Mouse (Mus musculus) forebrain, postnatal 0 days (tissue): ENCODE measurements around the gene Caskin1. TPM values are rescaled to one million over a fixed set of nuclear protein-coding genes. Genes with fewer than 3 reads are reported as not detected.

Experiments
- ATAC-seq: fragments of 200-750 bp; cut with Nextera tagmentation; 2 replicates; pipeline ENCODE4 v1.8.0; 2017; ENCODE audit warnings: mild to moderate bottlenecking, moderate library complexity
- DNase-seq: peaks from one replicate; pipeline ENCODE4 v3.0.0-alpha.2; 2015
- H3K27ac ChIP-seq: fragments of 300-500 bp; sonication (generic); 2 replicates; pipeline ENCODE4 v1.5.1; 2014; ENCODE audit warnings: low read depth, mild to moderate bottlenecking, antibody characterized with exemption, low read length, moderate library complexity, mixed read lengths
- H3K27me3 ChIP-seq: fragments of 300-500 bp; sonication (generic); 2 replicates; pipeline ENCODE4 v1.6.1; 2014; ENCODE audit warnings: mild to moderate bottlenecking, low read length, mixed read lengths; ENCODE audit not compliant: insufficient read depth
- H3K36me3 ChIP-seq: fragments of 300-500 bp; sonication (generic); 2 replicates; pipeline ENCODE4 v1.6.1; 2014; ENCODE audit warnings: mild to moderate bottlenecking, moderate library complexity; ENCODE audit not compliant: insufficient read depth
- H3K4me1 ChIP-seq: fragments of 300-500 bp; sonication (generic); 2 replicates; pipeline ENCODE4 v1.6.1; 2014; ENCODE audit warnings: antibody characterized with exemption; ENCODE audit not compliant: insufficient read depth
- H3K4me2 ChIP-seq: fragments of 300-500 bp; sonication (generic); 2 replicates; pipeline ENCODE4 v1.6.1; 2014; ENCODE audit warnings: low read depth, mild to moderate bottlenecking, moderate library complexity
- H3K4me3 ChIP-seq: fragments of 300-500 bp; sonication (generic); 2 replicates; pipeline ENCODE4 v1.5.1; 2014; ENCODE audit warnings: low read depth, low read length, mixed read lengths
- H3K9ac ChIP-seq: fragments of 300-500 bp; sonication (generic); 2 replicates; pipeline ENCODE4 v1.6.1; 2014; ENCODE audit warnings: mild to moderate bottlenecking
- H3K9me3 ChIP-seq: fragments of 300-500 bp; sonication (generic); 2 replicates; pipeline ENCODE4 v1.6.1; 2016; ENCODE audit warnings: low read length
- CTCF ChIP-seq: sonication (generic); IDR thresholded peaks from 2 replicates; pipeline ENCODE4 v1.5.1; 2016; ENCODE audit warnings: antibody characterized with exemption, control low read depth, low read depth
- WGBS: fragments of 180-500 bp; shearing (Covaris S2); extraction: QIAGEN DNeasy Blood & Tissue Kit; methylation state at CpG from one replicate; pipeline ENCODE4 v1.1.7; 2014; 5-methylcytosine and 5-hydroxymethylcytosine counted together
- polyA plus RNA-seq: library from polyadenylated mRNA; unstranded; fragments of >200 nt; fragmentation: Nextera tagmentation; extraction: Ambion mirVana; gene quantifications from 2 replicates; pipeline ENCODE4 v1.2.1, GENCODE M21; 2015
- total RNA-seq: library from RNA; depleted of rRNA; stranded (reverse); fragments of >200 nt; gene quantifications from 2 replicates; pipeline ENCODE4 v1.2.3, GENCODE M21; 2014; rRNA removed

Gene Caskin1
- total and polyA plus RNA-seq, 2 experiments from 2014 or later, result 25.3 to 113 TPM

- Histone ChIP-seq H3K27ac (no peak overlapping the region), H3K36me3 (no peaks in the 10 kb centered on the region)
These were observed 68.7 kb downstream of the Caskin1 start for GRCm38 (mm10) chr17:24557091-24557490.

More at GRCm38 (mm10) chr17:24557091-24557490, 68.7 kb downstream of the Caskin1 start:
- DNase-seq, result no peak
- no peaks in the 10 kb centered on the region for H3K9me3 ChIP-seq
- no peak overlapping the region for H3K4me2 ChIP-seq
- no peak overlapping the region for H3K9ac ChIP-seq
- TF ChIP-seq CTCF, result no peak
- H3K4me1 ChIP-seq, result peaks cover 10% of the 10 kb centered on the region
- ATAC-seq, result no peak
- H3K27me3 ChIP-seq, result no peaks in the 10 kb centered on the region
- WGBS, result 85% methylated on average over 7 of the region's 7 CpGs
- H3K4me3 ChIP-seq, result no peak overlapping the region

Other genes with a start within 250 kb of the Caskin1 start
- 6.2 and 7.4 TPM in 2 replicates for gene Ccnf, start 237.1 kb upstream of the Caskin1 start, total RNA-seq
- 4.1 and 6.9 TPM in 2 replicates for gene Ccnf, start 237.1 kb upstream of the Caskin1 start, polyA plus RNA-seq
- 0.38 and 0.62 TPM in 2 replicates for gene Abca17, start 137.5 kb upstream of the Caskin1 start, total RNA-seq
- gene Abca17, start 137.5 kb upstream of the Caskin1 start, polyA plus RNA-seq, result 0.70 and 0.86 TPM in 2 replicates
- gene Abca3, start 136.7 kb upstream of the Caskin1 start, total RNA-seq, result 53.0 and 71.2 TPM in 2 replicates
- 15.5 and 22.9 TPM in 2 replicates for gene Abca3, start 136.7 kb upstream of the Caskin1 start, polyA plus RNA-seq
- gene Rnps1, start 74.0 kb upstream of the Caskin1 start, total RNA-seq, result 289 and 291 TPM in 2 replicates
- 361 and 363 TPM in 2 replicates for gene Rnps1, start 74.0 kb upstream of the Caskin1 start, polyA plus RNA-seq
- gene Eci1, start 62.0 kb upstream of the Caskin1 start, total RNA-seq, result 20.2 and 22.0 TPM in 2 replicates
- 23.3 and 30.0 TPM in 2 replicates for gene Eci1, start 62.0 kb upstream of the Caskin1 start, polyA plus RNA-seq
- 4.7 and 6.2 TPM in 2 replicates for gene Dnase1l2, start 45.5 kb upstream of the Caskin1 start, total RNA-seq
- 0.82 and 0.92 TPM in 2 replicates for gene Dnase1l2, start 45.5 kb upstream of the Caskin1 start, polyA plus RNA-seq
- 34.2 and 37.5 TPM in 2 replicates for gene E4f1, start 18.3 kb upstream of the Caskin1 start, total RNA-seq
- gene E4f1, start 18.3 kb upstream of the Caskin1 start, polyA plus RNA-seq, result 9.2 and 25.6 TPM in 2 replicates
- gene Pgp, start 18.2 kb upstream of the Caskin1 start, total RNA-seq, result 37.8 and 39.5 TPM in 2 replicates
- 68.1 and 72.5 TPM in 2 replicates for gene Pgp, start 18.2 kb upstream of the Caskin1 start, polyA plus RNA-seq
- 1.2 and 2.0 TPM in 2 replicates for gene Bricd5, start 14.7 kb upstream of the Caskin1 start, total RNA-seq
- gene Bricd5, start 14.7 kb upstream of the Caskin1 start, polyA plus RNA-seq, result 1.6 and 4.3 TPM in 2 replicates
- gene Mlst8, start 9.5 kb upstream of the Caskin1 start, total RNA-seq, result 36.5 and 45.5 TPM in 2 replicates
- gene Mlst8, start 9.5 kb upstream of the Caskin1 start, polyA plus RNA-seq, result 23.9 and 28.2 TPM in 2 replicates
- 145 and 168 TPM in 2 replicates for gene Traf7, start 39.3 kb downstream of the Caskin1 start, total RNA-seq
- 81.4 and 82.0 TPM in 2 replicates for gene Traf7, start 39.3 kb downstream of the Caskin1 start, polyA plus RNA-seq
- gene Rab26, start 45.6 kb downstream of the Caskin1 start, total RNA-seq, result 5.0 and 7.1 TPM in 2 replicates
- gene Rab26, start 45.6 kb downstream of the Caskin1 start, polyA plus RNA-seq, result 10.1 and 12.4 TPM in 2 replicates
- gene Pkd1, start 61.2 kb downstream of the Caskin1 start, total RNA-seq, result 48.9 and 58.8 TPM in 2 replicates
- gene Pkd1, start 61.2 kb downstream of the Caskin1 start, polyA plus RNA-seq, result 4.9 and 8.9 TPM in 2 replicates
- 81.2 and 92.6 TPM in 2 replicates for gene Tsc2, start 144.0 kb downstream of the Caskin1 start, total RNA-seq
- 44.2 and 56.2 TPM in 2 replicates for gene Tsc2, start 144.0 kb downstream of the Caskin1 start, polyA plus RNA-seq
- gene Nthl1, start 144.1 kb downstream of the Caskin1 start, total RNA-seq, result 10.1 and 10.2 TPM in 2 replicates
- 8.6 and 9.8 TPM in 2 replicates for gene Nthl1, start 144.1 kb downstream of the Caskin1 start, polyA plus RNA-seq
- gene Slc9a3r2, start 161.7 kb downstream of the Caskin1 start, total RNA-seq, result 43.5 and 54.5 TPM in 2 replicates
- 42.0 and 48.3 TPM in 2 replicates for gene Slc9a3r2, start 161.7 kb downstream of the Caskin1 start, polyA plus RNA-seq
- gene Npw, start 169.9 kb downstream of the Caskin1 start, total RNA-seq, result not detected in 2 replicates
- 0.64 and 0.96 TPM in 2 replicates for gene Npw, start 169.9 kb downstream of the Caskin1 start, polyA plus RNA-seq
- gene Zfp598, start 181.1 kb downstream of the Caskin1 start, total RNA-seq, result 31.2 and 41.5 TPM in 2 replicates
- gene Zfp598, start 181.1 kb downstream of the Caskin1 start, polyA plus RNA-seq, result 14.6 and 15.0 TPM in 2 replicates
- 218 and 221 TPM in 2 replicates for gene Syngr3, start 201.4 kb downstream of the Caskin1 start, total RNA-seq
- 255 and 290 TPM in 2 replicates for gene Syngr3, start 201.4 kb downstream of the Caskin1 start, polyA plus RNA-seq
- gene Gfer, start 207.6 kb downstream of the Caskin1 start, total RNA-seq, result 34.5 and 34.7 TPM in 2 replicates
- gene Gfer, start 207.6 kb downstream of the Caskin1 start, polyA plus RNA-seq, result 35.4 and 38.0 TPM in 2 replicates
- 3.8 and 4.5 TPM in 2 replicates for gene Noxo1, start 207.6 kb downstream of the Caskin1 start, total RNA-seq
- 1.4 and 2.5 TPM in 2 replicates for gene Noxo1, start 207.6 kb downstream of the Caskin1 start, polyA plus RNA-seq
- gene Tbl3, start 219.1 kb downstream of the Caskin1 start, total RNA-seq, result 39.0 and 59.2 TPM in 2 replicates
- gene Tbl3, start 219.1 kb downstream of the Caskin1 start, polyA plus RNA-seq, result 45.7 and 48.0 TPM in 2 replicates
- 0.69 TPM in 1 of 2 replicates, not detected in the other for gene Rnf151, start 229.5 kb downstream of the Caskin1 start, total RNA-seq
- gene Rnf151, start 229.5 kb downstream of the Caskin1 start, polyA plus RNA-seq, result not detected in 2 replicates
- 2,317 and 3,198 TPM in 2 replicates for gene Rps2, start 229.5 kb downstream of the Caskin1 start, total RNA-seq
- 884 and 936 TPM in 2 replicates for gene Rps2, start 229.5 kb downstream of the Caskin1 start, polyA plus RNA-seq
- gene Ndufb10, start 235.9 kb downstream of the Caskin1 start, total RNA-seq, result 151 and 199 TPM in 2 replicates
- gene Ndufb10, start 235.9 kb downstream of the Caskin1 start, polyA plus RNA-seq, result 312 and 351 TPM in 2 replicates
- gene Rpl3l, start 239.2 kb downstream of the Caskin1 start, total RNA-seq, result not detected in 2 replicates
- 0.34 TPM in 1 of 2 replicates, not detected in the other for gene Rpl3l, start 239.2 kb downstream of the Caskin1 start, polyA plus RNA-seq
- 19.3 and 27.4 TPM in 2 replicates for gene Msrb1, start 248.0 kb downstream of the Caskin1 start, total RNA-seq
- 28.4 and 28.6 TPM in 2 replicates for gene Msrb1, start 248.0 kb downstream of the Caskin1 start, polyA plus RNA-seq